Mouse (Mus musculus) C2C12 (cell line): ENCODE data around the gene Stat1.

ENCODE experiments used
- CEBPB ChIP-seq: IDR thresholded peaks from one replicate; pipeline ENCODE4 v1.6.1; 2011; ENCODE audit warnings: low read depth, mild to moderate bottlenecking, control low read depth, moderate library complexity
- CTCF ChIP-seq: IDR thresholded peaks from one replicate; pipeline ENCODE4 v1.5.1; 2011; ENCODE audit not compliant: control insufficient read depth, insufficient read depth, insufficient read length
- MAX ChIP-seq: IDR thresholded peaks from one replicate; pipeline ENCODE4 v1.6.1; 2011; ENCODE audit warnings: mild to moderate bottlenecking, control low read depth
- MYOG ChIP-seq: IDR thresholded peaks from one replicate; pipeline ENCODE4 v1.6.1; 2011; ENCODE audit not compliant: control insufficient read depth, insufficient read length; ENCODE audit errors: extremely low read depth
- USF1 ChIP-seq: IDR thresholded peaks from one replicate; pipeline ENCODE4 v1.6.1; 2011; ENCODE audit warnings: low read depth, mild to moderate bottlenecking, control low read depth, moderate library complexity

- TF ChIP-seq CTCF (no peak), CEBPB (no peak), MAX (no peak), MYOG (no peak), USF1 (no peak)
Observed at GRCm38 (mm10) chr1:52113067-52113665, 6.1 kb upstream of the Stat1 start.
